Mouse (Mus musculus) liver (tissue): ENCODE data around the gene AW551984.

ENCODE experiments used
- DNase-seq: peaks from one replicate; pipeline ENCODE4 v3.0.0-alpha.2; 2020; ENCODE audit warnings: mixed read lengths

The AW551984 gene

DNA sequence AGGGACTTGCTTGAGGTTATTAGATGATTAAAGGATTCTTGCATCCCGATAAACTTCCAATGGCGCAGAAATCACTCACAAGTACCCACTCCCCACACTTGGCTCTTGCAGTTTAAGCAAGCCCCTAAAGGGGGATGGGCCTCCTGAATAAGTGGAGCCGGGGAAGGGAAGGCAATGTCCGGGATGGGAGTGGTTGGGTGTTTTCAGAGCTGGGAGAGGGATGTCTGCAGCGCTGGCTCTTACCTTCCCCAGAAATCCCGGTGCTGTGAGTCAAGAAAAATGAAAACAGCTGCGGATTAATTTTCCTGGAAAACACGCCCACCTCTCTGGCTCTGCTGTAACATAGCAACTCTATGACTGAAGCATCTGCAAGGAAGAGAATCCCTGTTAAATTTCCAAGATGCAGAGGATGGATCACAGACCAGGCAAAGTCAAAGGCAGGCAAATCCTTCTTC, at the start of gene AW551984:
Gene AW551984, minus strand, starts transcription at position 405 of the 455 bp plus-strand sequence.
- DNase-seq = peak; percentile 8

GRCm38 (mm10) chr9:39647382-39647781, 43.2 kb upstream of the AW551984 start:
- no peak for DNase-seq

GRCm38 (mm10) chr9:39644785-39645184, 40.6 kb upstream of the AW551984 start, which contains the start of gene Olfr961:
Gene Olfr961 (plus strand): TSS chr9:39645085.
- no peak for DNase-seq

- no peak for DNase-seq
These were observed 29.9 kb upstream of the AW551984 start for GRCm38 (mm10) chr9:39633913-39634594.

DNA sequence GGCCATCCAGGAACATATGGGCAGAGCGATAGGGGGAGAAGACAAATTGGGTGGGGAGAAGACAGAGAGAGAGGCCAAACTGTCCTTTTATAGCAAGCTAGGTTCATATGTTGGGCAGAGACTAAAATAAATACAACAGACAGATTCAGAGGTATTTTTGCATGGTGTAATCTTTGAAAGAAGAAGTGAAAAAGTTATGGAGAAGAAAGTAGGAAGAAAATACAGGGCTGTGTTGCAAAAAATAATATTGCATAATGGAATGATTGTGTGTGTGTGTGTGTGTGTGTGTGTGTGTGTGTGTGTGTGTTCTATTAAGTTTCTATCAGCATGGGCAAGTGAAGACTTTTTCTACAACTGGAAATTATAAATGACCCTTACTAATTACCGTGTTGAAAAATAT, 24.9 kb upstream of the AW551984 start:
- DNase-seq = no peak

DNA sequence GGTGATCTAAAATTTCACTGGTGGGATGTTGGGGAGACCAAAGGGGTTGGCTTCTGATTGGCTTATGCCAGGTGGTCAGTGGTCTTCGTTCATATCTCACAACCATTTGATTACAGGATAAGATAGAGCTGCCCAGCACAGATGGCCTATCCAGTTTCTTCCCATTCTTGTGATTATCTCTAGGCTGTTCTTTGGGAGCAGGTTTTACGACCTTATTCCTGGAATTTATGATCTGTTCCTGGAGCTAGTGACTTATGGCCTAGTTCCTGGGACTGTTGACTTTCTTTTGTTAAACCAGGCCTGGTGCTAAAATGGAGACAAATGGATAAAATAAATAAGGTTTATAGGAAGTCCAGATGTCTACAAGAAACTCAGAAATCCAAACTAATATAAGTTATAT, 20.5 kb upstream of the AW551984 start:
- DNase-seq = no peak

GRCm38 (mm10) chr9:39623783-39624182, 19.6 kb upstream of the AW551984 start:
- no peak for DNase-seq

DNA sequence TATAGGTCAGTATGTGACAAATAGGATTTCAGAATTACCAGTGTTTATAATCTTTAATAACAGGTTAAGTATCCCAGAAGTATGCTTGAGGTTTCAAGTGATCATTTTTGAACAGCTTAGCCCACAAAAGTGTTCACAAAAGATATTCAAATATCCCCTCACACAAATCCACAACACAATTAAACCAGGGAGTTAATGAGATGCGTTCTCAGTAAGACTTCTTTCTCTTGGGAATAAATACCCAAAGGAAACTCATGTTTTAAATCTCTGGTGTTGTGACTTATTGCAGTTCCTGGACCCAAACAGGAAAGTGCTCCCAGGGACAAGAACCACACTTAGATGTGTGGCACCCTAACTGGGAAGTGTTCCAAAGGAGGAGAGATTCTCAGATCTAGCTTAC, 16.9 kb upstream of the AW551984 start, which contains the start of gene Olfr960:
Gene Olfr960, plus strand, starts transcription at position 301 of the 400 bp plus-strand sequence.
- no peak for DNase-seq

DNA sequence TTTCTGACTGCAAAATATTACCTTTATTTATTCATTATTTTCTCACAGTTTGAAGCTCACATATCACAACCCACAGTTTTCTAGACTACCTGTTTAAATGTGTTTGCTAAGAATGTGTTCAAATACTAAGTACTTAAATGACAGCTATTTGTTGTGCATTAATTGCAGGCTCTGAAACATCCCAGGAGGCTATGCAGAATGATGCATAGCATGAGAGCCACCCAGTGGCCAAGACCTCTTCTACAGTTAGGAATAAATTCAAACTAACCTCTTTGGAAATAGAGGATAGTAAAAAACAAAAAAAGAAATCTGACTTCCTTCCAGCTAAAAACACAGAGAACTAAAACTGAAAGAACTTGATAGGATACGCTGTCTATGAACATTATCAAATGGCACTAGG, 7.8 kb upstream of the AW551984 start:
- no peak for DNase-seq

DNA sequence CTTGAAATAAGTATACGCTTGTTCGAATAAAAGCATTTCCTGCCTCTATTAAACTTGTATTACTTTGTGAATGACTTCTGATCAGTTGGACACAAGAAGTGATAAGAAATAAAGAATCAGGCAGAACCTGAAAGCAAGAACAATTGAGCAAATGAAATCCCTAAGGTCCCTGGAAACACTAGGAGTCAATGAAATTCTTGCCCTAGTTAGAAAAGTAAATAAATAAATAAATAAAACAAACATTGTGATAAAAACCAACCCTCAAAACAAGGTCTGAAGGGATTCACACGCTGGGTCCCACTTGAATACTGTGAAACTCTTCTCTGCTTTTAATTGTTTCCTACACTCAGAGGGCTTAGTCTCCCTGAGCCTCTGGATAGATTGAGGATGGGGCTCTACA, 6.2 kb upstream of the AW551984 start, which contains the start of gene Olfr148:
Gene Olfr148, plus strand, starts transcription at position 301 of the 400 bp plus-strand sequence.
- DNase-seq = no peak

DNA sequence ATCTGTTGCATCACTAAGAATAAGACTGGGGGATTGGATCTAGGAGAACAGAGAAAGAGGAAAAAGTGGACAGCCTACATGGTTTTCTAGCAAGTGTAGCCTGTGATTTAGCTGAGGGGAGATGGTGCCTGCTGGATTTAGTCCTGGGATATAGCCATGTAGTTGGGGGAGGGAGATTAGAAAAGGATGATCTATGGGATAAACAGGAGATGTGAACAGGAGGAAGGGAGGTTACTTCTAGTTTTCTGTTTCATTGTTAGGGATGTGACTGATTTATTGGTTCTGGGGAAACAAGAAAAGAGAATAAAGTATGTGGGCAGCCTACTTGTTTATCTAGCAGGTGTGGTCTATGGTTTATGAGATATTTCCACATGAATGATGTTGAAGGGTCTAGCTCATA, 4.3 kb upstream of the AW551984 start:
- no peak for DNase-seq

DNA sequence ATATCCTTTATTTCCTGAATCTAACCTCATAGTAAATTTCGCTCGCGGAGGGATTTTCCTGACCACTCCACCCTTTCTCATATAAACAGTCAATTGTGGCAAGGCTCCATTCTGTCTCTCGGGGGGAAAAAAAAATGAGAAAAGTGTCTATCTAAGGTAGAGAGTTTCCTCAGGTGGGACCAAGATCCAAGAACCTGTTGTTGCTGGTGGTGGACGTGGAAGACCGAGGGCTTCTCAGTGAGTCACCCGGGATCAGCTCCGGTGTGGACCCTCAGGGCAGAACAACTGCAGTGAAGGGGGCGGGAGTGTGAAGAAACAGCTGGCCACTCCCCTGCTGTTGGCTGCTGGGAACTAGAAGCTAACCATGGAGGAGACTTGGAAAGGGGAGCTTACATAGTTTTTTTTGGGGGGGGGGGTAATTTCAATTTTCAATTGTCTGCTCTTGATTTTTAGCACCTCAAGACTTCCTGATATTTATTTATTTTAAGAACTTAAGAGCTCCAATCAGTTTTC, 814 bp downstream of the AW551984 start:
- peak; percentile 10 for DNase-seq

DNA sequence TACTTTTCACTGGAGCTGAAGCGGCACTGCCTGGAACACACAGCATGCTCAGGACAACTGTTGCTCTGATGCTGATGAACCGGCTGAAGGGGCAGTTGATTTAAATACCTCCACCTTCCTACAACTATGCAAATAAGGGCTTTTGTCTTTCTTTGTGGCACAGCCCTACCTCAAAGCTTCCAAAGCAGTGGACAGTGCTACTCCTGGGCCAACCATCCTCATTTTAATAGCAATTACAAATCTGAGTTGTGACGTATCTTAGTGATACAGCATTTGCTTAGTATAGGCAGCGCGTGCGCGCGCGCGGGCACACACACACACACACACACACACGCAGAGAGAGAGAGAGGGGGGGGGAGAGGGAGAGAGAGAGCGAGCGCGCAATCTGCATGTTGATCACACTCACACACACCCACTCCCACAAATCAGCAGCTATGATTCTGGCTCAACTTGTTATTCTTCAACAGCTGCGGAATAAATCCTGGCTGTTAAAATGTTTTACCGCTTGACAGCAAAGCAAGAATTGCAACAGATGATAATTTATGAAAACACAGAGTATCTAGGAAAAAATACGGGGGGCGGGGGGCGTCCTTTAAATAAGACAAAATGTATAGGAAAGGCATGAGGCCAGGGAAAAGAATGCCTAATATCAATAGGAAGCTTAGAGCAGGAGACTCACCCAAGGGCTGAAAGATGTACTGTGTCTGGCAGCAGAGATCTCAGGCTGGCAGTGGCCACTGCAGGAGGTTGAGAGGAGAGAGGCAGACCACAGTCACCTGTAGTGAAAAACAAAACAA, 1.5 kb downstream of the AW551984 start:
- peak; percentile 21 for DNase-seq

DNA sequence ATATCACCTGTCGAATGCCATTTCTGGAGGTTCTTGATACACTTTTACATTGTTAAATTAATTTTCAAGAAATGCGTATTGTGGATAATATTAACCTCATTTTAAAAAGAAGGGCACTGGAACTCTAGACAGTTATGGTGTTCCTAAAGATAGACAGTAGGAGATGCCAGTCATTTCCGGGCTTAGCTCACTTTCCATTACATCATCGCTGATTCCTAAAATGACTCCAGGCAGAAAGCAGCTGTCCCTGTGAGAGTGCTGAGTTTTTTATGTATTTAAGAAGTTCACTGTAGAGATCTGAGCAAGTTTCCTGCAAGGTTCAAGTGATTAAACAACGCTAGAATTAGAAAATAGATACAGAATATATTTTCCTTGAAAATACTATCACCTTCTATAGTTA, 27.2 kb downstream of the AW551984 start:
- no peak for DNase-seq

- DNase-seq = no peak
These were observed 28.7 kb downstream of the AW551984 start, which contains the start of gene Olfr959 for GRCm38 (mm10) chr9:39575469-39575868. Gene Olfr959 (minus strand): TSS chr9:39575569.

DNA sequence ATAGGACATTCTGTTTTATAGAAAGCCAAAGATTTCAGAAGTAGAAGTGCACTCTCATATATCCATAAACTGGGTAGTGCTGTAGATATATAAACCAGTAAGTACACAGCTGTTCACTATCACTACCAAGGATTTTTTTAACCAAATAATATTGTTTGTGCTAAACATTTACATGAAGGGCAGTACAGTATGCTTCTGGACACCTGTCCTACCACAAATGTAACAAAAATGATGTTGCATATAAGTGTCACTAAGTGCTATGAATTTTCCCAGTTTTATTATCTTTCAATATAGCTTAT, 45.9 kb downstream of the AW551984 start:
- no peak for DNase-seq

GRCm38 (mm10) chr9:39557529-39558348, 46.5 kb downstream of the AW551984 start:
- DNase-seq = no peak

- no peak for DNase-seq
These were observed 50.3 kb downstream of the AW551984 start, which contains the start of gene Olfr958 for GRCm38 (mm10) chr9:39553946-39554345. Gene Olfr958 (minus strand): TSS chr9:39554054.

DNA sequence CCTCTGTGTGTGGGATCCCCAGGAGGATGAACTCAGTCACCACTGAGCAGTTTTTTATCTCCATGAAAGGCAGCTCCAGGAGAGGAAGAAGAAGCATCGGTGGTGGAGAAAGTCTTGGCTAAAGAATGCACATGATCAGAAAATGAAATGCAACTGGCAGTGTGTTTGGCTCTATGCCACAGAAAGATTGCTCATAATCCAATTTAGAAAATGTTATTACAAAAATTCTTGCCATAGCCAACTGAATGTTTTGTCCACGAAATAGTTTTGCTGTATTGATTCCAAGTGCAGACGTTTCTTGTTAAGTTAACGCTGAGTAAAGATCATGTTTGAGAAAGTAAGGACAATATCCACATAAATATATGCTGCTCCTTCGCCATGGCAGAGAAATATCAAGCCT, 53.4 kb downstream of the AW551984 start:
- no peak for DNase-seq
